7 mouse cellular contexts compared by ENCODE assay signal in the genomic region with DNA sequence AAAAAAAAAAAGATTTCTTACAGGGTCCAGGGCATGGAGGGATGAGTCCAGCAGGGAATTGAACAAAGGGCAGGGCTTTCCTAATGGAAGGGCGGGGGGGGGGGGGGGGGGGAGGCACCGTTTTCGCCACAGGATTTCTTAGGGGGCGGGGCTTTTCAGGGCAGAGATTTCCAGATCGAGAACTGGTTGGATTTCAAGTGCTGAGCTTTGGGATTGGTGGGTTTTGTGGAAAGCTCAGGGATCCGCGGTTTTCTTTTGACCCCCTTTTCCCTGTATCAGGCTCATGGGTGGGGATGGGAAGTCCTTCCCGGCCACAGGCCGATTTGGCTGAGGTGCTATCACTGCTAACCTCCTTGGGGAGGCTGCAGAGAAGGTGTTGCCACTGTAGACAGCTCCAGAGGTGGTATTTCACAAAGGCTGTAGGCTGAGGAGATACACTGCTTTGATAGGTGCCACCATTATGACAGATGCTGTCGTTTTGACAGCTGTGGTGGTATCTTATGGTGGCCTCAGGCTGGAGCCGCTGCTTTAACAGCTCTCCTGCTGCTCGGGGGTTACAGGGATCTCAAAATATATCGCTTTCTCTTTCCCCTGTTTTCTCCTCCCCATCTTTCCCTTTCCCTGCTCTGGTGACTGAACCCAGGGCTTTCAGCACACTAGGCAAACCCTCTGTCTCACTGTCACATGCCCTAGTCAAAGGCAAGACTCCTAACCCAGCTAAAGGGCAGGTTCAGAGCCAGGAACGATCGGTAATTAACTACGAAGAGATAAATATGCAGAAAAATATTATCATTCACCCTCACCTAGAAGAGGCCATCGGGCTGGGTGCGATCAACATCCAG.
DNase-seq lines count a peak whose midpoint lies in the region; ATAC-seq lines count a peak whose summit lies in the region.

No protein-coding gene starts in this region.

- H3K4me3 ChIP-seq in lung, embryonic 16.5 days (ENCODE audit: low read length): peak overlapping the region; percentile 35
- peak overlapping the region; percentile 14 for H3K4me3 ChIP-seq in forebrain, embryonic 11.5 days (ENCODE audit: low read depth, low read length)
- peak overlapping the region; percentile 19 for H3K4me3 ChIP-seq in liver, embryonic 11.5 days (ENCODE audit: low read depth, low read length)
- H3K4me3 ChIP-seq in stomach, embryonic 15.5 days (replicated peaks): peak overlapping the region; percentile 31

- H3K9ac ChIP-seq in lung, embryonic 16.5 days (ENCODE audit: low read length): peak overlapping the region; percentile 52
- H3K9ac ChIP-seq in forebrain, embryonic 11.5 days (ENCODE audit: low read length): peak overlapping the region; percentile 48
- H3K9ac ChIP-seq in liver, embryonic 11.5 days (ENCODE audit: low read depth, low read length): 0 out of 2 replicates have a peak overlapping the region, but pooled peaks have one; percentile 7
- no peak overlapping the region for H3K9ac ChIP-seq in stomach, embryonic 15.5 days

- peaks cover 4% of the 10 kb centered on the region; the same call in 1 of the 2 replicates for H3K9me3 ChIP-seq in lung, embryonic 16.5 days (ENCODE audit: control insufficient read depth, low read length)
- H3K9me3 ChIP-seq in forebrain, embryonic 11.5 days (ENCODE audit: control insufficient read depth, low read length): no peaks in the 10 kb centered on the region
- H3K9me3 ChIP-seq in liver, embryonic 11.5 days (ENCODE audit: control insufficient read depth, low read length): peaks cover 5% of the 10 kb centered on the region; the same call in 1 of the 2 replicates
- no peaks in the 10 kb centered on the region for H3K9me3 ChIP-seq in stomach, embryonic 15.5 days

- no peak for DNase-seq in lung, postnatal 10 days
- no peak for DNase-seq in forebrain, embryonic 11.5 days (ENCODE audit: low spot score)
- no peak for DNase-seq in liver, embryonic 11.5 days (ENCODE audit: low spot score)
- no peak for DNase-seq in layer of hippocampus, postnatal 10 days (ENCODE audit: low spot score in 2 of 2)
- no peak for DNase-seq in ovary, postnatal 36 days (ENCODE audit: low spot score)

- ATAC-seq in lung, embryonic 16.5 days (ENCODE audit: low read depth): peak; percentile 28; the same call in 1 of the 2 replicates
- peak; percentile 34; the same call in 1 of the 2 replicates for ATAC-seq in forebrain, embryonic 11.5 days (replicated peaks; ENCODE audit: low FRiP score)
- no peak for ATAC-seq in liver, embryonic 11.5 days (replicated peaks; ENCODE audit: low FRiP score)
- ATAC-seq in stomach, embryonic 15.5 days (ENCODE audit: insufficient read depth, low FRiP score, low read depth): no peak

- H3K4me1 ChIP-seq in lung, embryonic 16.5 days (replicated peaks; ENCODE audit: control insufficient read depth, insufficient read depth, low read length): peaks cover 7% of the 10 kb centered on the region
- H3K4me1 ChIP-seq in forebrain, embryonic 11.5 days (replicated peaks; ENCODE audit: control insufficient read depth, insufficient read depth, low read length): peaks cover 8% of the 10 kb centered on the region; the same call in 1 of the 2 replicates
- peaks cover 4% of the 10 kb centered on the region; the same call in 1 of the 2 replicates for H3K4me1 ChIP-seq in liver, embryonic 11.5 days (replicated peaks; ENCODE audit: control insufficient read depth, insufficient read depth, low read length)
- peaks cover 2% of the 10 kb centered on the region; the same call in 1 of the 2 replicates for H3K4me1 ChIP-seq in stomach, embryonic 15.5 days

- H3K4me2 ChIP-seq in lung, embryonic 16.5 days (ENCODE audit: low read depth, low read length): peak overlapping the region; percentile 65
- peak overlapping the region; percentile 49 for H3K4me2 ChIP-seq in forebrain, embryonic 11.5 days (ENCODE audit: low read depth, low read length, severe bottlenecking)
- peak overlapping the region; percentile 64 for H3K4me2 ChIP-seq in liver, embryonic 11.5 days
- peak overlapping the region; percentile 66 for H3K4me2 ChIP-seq in stomach, embryonic 15.5 days

- no peaks in the 10 kb centered on the region for H3K27me3 ChIP-seq in lung, embryonic 16.5 days (ENCODE audit: control insufficient read depth, insufficient read depth, low read depth, low read length)
- no peaks in the 10 kb centered on the region for H3K27me3 ChIP-seq in forebrain, embryonic 11.5 days (ENCODE audit: control insufficient read depth, insufficient read depth, low read length)
- H3K27me3 ChIP-seq in liver, embryonic 11.5 days (replicated peaks; ENCODE audit: control insufficient read depth, insufficient read depth, low read length): no peaks in the 10 kb centered on the region
- H3K27me3 ChIP-seq in stomach, embryonic 15.5 days (replicated peaks): no peaks in the 10 kb centered on the region

- H3K36me3 ChIP-seq in lung, embryonic 16.5 days (ENCODE audit: control insufficient read depth, insufficient read depth, low read length): no peaks in the 10 kb centered on the region
- no peaks in the 10 kb centered on the region for H3K36me3 ChIP-seq in forebrain, embryonic 11.5 days (ENCODE audit: control insufficient read depth, insufficient read depth, low read length)
- H3K36me3 ChIP-seq in liver, embryonic 11.5 days (ENCODE audit: control insufficient read depth, insufficient read depth, low read length): no peaks in the 10 kb centered on the region
- H3K36me3 ChIP-seq in stomach, embryonic 15.5 days: no peaks in the 10 kb centered on the region

- WGBS in lung, embryonic 16.5 days: 9% methylated on average over 15 of the region's 18 CpGs
- 10% methylated on average over 18 of the region's 18 CpGs for WGBS in forebrain, embryonic 11.5 days
- 14% methylated on average over 18 of the region's 18 CpGs for WGBS in liver, embryonic 11.5 days
- WGBS in stomach, embryonic 15.5 days: 10% methylated on average over 18 of the region's 18 CpGs

- H3K27ac ChIP-seq in lung, embryonic 16.5 days (ENCODE audit: low read length): no peak overlapping the region
- H3K27ac ChIP-seq in forebrain, embryonic 11.5 days (ENCODE audit: low read depth, low read length): no peak overlapping the region
- H3K27ac ChIP-seq in liver, embryonic 11.5 days (ENCODE audit: low read depth, low read length): no peak overlapping the region
- H3K27ac ChIP-seq in stomach, embryonic 15.5 days: no peak overlapping the region

Comparison
In these comparisons a context has a peak if more than half of its experiments do, and no peak if none do; other contexts are left out.
1. ATAC-seq: peak in lung, embryonic 16.5 days (single experiment) and forebrain, embryonic 11.5 days (single experiment); none in liver, embryonic 11.5 days (single experiment) and stomach, embryonic 15.5 days (single experiment).
2. Peak in every context shown above with its lines, with median percentiles within 50 percentile points of each other: H3K4me2 ChIP-seq and H3K4me3 ChIP-seq.